Mouse (Mus musculus) frontal cortex, postnatal 10 days (tissue): ENCODE results near the gene Atp2c1.

ENCODE experiments used
- DNase-seq, 2 experiments: peaks; one replicate each; pipeline ENCODE4 v3.0.0; 2022; ENCODE audit warnings: low spot score in 2 of 2, mixed read lengths in 1 of 2

Atp2c1 gene

GRCm38 (mm10) chr9:105366199-105366598, 160.9 kb downstream of the Atp2c1 start:
- DNase-seq: no peak

GRCm38 (mm10) chr9:105363520-105364231, 163.4 kb downstream of the Atp2c1 start:
- no peak for DNase-seq

GRCm38 (mm10) chr9:105362181-105362580, 164.9 kb downstream of the Atp2c1 start:
- DNase-seq: no peak
